Mouse (Mus musculus) gonadal fat pad, adult 2 months (tissue): ENCODE results near the gene Tmem104. TPM values are rescaled to one million over a fixed set of nuclear protein-coding genes. Genes with fewer than 3 reads are reported as not detected.

Source experiments
- DNase-seq: peaks from one replicate; pipeline ENCODE4 v3.0.0-alpha.2; 2012; ENCODE audit warnings: low read depth
- polyA plus RNA-seq: library from polyadenylated mRNA; depleted of rRNA; stranded (reverse); fragments of >200 nt; gene quantifications from 2 replicates; pipeline ENCODE4 v1.2.3, GENCODE M21; 2012

The Tmem104 gene
- polyA plus RNA-seq, 1 experiment: 14.6 TPM

GRCm38 (mm10) chr11:115229021-115229930 is 42.0 kb downstream of the Tmem104 start:
- no peak for DNase-seq

DNA sequence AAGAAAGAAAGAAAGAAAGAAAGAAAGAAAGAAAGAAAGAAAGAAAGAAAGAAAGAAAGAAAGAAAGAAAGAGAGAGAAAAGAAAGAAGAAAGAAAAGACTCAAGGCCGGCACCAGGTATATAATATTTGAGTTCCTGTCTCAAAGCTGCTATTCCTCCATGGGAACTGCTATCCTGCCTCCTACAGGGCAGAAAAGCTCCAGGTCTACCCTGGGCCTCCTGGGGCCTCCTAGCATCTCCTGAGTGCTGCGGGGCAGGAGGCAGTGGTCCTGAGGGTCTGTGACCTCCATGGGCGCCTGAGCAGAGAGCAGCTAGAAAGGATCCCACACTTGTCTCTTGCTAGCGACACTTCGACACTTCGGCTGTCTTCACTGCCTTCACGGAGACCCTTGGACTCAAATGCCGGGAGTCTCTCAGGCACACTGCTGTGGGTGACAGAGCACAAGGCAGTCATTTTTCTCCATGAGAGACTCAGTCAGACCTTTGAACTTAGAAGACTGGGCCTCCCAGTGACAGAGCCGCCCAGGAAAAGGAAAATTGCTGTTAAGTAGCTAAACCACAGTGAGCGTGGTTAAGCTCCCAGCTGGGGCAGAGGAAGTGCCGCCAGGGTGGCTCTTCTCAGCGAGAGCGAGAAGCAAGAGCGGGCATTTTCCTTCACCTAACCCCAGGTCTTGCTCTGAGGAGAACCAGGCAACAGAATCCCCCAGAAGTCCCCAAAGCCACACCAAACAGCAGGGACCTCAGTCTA is 44.1 kb downstream of the Tmem104 start:
- no peak for DNase-seq

- no peak for DNase-seq
Measured at GRCm38 (mm10) chr11:115231924-115232323, 44.6 kb downstream of the Tmem104 start.

DNA sequence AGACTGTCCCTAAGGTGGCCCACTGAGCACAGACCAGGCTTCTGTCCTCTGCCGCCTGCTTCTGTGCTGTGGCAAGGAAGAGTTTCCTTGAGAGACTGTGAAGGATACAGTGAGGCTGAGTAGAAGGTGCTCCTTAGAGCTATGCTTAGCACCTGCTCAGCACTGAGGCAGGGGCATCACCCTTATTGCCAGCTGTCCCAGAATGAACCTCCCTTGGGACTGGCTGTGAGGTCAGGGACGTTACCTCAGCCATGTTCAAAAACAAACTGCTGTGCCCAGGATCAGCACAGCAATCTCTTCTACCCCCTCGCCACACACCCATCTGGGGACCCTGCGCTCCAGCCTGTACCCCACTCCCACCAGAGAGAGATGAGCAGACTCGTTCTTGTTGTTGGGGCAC is 45.6 kb downstream of the Tmem104 start:
- no peak for DNase-seq

DNA sequence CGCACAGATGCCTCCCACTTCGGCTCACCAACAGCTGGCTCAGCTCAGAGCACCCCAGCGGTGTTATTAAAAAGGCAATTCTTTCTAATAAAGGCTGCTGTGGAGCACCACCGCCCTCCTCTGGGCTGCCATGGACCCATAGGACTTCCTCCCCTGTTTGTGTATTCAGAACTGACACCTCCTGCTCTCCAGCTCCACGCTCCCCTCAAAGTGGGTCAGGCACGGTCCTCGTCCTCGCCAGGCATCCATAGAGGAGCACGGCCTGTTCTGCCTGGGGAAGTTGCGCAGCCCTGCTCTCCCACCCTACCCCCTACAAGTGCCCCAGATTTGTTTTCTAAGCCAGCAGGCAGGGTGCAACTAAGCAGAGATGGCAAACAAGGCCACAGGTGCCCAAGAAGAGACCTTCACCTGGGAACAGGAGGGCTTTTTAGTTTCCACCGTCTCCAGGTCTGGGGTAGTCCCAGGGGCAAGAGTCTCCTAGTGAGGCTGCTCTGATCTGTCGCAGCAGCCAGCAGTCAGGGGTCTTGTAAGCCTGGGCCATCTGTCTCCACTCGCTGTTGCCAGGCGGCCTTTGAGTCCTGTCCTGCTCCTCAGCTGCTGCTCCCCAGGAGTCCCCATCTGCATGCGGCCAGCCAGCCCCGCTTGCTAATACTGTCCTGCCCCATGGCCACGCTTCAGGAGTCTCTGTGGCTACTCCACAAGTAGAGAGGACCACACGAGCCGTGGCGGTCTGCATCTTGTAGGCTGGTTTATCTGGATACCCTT is 46.4 kb downstream of the Tmem104 start:
- DNase-seq: no peak

DNA sequence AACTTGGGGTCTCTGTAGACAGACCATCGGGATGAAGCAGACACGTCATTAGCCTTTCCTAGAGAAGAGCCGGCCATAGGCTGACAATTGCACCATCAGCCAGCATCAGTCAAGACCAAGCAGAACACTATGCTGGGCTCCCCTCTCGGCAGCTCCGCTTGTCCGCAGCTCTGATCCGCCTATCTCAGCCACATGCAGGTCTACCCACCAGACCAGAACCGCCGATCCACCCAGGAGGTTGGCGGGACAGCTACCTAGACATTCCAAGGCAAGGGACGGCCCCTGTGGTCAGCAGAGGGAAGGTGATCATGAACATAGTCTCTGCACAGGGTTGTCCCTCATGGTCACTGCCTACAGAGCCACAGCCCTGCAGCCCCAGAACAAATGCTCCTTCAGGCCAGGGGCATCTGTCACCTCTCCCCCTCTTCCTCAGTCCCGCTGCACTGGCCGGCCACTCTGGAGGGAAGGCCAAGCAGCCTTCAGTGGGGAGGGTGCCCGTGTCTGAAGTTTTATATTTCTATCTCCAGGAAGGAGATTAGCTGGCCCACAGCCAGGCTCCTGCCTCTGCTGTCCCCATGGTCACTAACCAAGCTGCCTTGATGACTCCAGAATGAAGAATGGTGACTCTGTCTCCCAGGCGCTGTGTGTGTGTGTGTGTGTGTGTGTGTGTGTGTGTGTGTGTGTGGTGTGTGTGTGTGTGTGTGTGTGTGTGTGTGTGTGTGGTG is 47.2 kb downstream of the Tmem104 start:
- DNase-seq: no peak

DNA sequence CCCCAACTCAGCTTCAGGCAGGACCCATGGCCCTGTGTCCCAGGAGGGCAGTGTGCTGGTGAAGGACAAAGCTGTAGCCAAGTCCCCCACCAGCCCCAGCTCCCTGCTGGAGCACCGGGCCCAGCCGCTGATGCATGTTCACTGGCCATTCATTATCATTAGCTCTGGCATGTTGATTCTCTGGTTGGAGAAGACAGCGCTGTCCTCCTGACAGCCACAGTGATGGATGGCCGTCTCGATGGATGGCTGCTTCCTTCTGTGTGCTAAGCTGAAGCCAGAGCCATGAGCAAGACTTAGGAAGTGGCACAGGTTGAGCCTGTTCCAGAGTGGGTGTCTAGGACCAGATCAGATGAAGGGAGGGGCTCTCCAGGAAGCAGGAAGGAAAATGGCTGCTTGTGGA is 49.3 kb downstream of the Tmem104 start:
- DNase-seq: no peak

- no peak for DNase-seq
Measured at GRCm38 (mm10) chr11:115241402-115241801, 54.1 kb downstream of the Tmem104 start.

GRCm38 (mm10) chr11:115242746-115243145 is 55.5 kb downstream of the Tmem104 start:
- no peak for DNase-seq

- DNase-seq: no peak
Measured at GRCm38 (mm10) chr11:115243783-115244182, 56.5 kb downstream of the Tmem104 start.

GRCm38 (mm10) chr11:115244840-115245239 is 57.6 kb downstream of the Tmem104 start:
- no peak for DNase-seq

DNA sequence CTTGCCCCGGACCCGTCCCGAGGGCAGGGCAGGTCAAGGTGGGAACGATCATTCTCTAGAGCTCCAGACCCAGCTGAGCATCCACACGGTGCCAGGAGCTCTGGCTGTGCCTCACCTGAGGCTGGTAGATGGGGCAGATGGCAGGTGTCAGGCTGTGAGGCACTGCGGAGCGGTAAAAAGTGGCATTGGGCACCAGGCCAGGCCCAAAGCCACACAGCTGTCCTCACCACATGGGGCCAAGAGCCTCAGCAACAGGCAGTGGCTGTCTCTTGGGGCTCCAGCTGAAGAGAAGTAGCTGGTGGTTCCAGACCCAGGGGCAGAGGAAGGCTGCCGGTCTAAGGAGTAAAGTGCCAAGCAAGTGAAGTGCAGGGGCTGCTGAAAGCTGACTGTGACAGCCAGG is 59.1 kb downstream of the Tmem104 start:
- no peak for DNase-seq

- no peak for DNase-seq
Measured at GRCm38 (mm10) chr11:115247240-115247639, 60.0 kb downstream of the Tmem104 start.

DNA sequence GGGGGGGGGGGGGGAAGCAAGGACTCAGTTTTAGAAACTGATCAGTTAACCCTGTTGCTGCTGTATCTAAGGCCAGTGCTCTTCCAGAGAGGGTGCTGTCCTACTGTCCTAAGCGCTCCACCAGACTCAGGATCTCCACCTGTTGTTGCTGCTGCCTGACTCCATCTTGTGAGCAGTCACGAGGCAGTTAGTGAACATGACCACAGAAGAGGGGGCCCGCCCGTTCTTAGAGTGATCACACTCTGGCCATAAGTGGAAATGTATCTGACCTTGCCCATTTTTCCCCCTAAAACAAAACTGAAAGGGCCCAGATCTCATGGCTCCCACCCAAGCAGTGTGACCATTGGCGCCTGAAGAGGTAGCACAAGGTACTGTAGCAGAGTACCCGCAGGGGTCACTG is 60.7 kb downstream of the Tmem104 start:
- no peak for DNase-seq

- DNase-seq: no peak
Measured at GRCm38 (mm10) chr11:115249721-115250404, 62.6 kb downstream of the Tmem104 start.

GRCm38 (mm10) chr11:115250405-115251090 is 63.3 kb downstream of the Tmem104 start:
- DNase-seq: no peak

- no peak for DNase-seq
Measured at GRCm38 (mm10) chr11:115251258-115251657, 64.0 kb downstream of the Tmem104 start.

DNA sequence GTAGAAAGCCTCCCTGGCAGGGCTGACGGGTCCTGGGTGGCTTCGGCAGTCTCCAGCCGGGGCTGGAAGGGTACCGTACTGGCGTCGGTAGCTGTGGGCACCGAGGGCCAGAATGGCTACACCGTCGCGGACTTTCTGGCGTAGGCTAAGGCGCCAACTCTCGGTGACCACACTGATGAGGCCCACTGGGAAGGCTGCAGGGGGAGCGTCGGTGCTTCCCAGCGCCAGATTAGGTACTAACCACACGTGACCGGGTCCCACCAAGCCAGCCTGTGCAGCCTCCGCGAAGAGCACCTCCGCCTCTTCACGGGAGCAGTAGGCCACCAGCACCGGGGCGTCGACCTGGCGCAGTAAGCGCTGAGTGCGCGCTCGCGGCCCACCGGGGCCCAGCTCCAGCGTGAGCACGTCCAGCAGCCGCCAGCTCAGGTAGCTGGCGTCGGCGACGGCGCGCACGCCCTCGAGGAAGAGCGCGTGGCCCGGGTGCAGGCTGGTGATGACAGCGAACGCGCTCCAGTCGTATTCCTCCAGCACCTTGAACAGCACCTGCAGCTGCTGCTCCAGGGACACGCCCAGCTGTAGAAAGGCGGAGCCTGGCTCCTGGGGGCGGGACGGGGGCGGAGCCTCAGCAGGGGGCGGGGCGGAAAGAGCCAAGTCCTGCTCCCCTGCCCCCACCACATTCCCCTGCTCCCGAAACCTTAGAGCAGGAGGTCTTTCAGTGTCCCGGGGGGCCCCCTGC is 70.7 kb downstream of the Tmem104 start:
- no peak for DNase-seq

DNA sequence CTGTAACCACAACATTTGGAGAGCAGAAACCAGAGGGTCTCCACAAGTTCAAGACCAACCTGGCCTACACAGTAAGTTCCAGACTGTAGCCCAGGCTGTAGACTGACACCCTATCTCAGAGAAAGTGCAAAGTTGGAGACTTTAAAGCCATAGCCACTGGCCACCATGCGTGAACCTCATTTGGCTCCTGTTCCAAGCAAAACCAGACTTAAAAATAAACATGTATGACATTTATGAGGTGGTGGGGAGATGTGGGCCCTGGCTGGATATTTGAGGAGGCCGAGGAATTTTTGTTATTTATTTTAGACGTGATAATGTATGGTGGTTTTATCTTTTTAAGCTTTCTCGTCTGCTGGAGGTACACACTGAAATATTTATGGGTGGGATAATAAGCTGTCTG is 71.8 kb downstream of the Tmem104 start:
- DNase-seq: no peak

DNA sequence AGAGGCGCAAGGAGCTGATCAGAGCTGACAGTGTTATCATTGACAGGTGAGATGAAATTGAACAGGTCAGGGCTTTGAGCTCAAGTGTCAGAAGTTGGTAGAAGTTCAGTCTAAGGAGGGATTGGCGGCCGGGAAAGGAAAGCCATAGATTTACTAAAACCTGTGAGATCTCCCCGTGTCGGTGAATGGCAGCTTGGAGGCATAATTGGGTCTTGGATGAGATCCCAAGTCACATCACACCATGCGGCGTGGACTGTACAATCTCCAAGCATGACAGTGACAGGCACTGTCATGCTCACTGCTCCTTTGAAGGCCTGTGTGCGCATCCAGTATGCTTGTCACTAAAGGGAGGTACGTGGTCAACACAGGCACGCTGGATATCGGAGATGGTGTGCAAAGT is 75.7 kb downstream of the Tmem104 start:
- no peak for DNase-seq
